In genomic region chr8:94304412-94304811, GRCm38 (mm10) we compare ENCODE assay signal across 29 mouse cellular contexts. TPM values are rescaled to one million over a fixed set of nuclear protein-coding genes. Genes with fewer than 3 reads are reported as not detected.
"Had no signal": no experiment of that assay in that cellular context is flagged by ENCODE, and none has a peak within 500 bp of the region (broad histone marks: within the 10 kb centered on the region; RNA-seq: fewer than 3 reads in every experiment).

No protein-coding gene starts in this region.

- H3K9me3 ChIP-seq: heart, embryonic 13.5 days; heart, embryonic 15.5 days; hindbrain, embryonic 10.5 days; hindbrain, embryonic 12.5 days; kidney, embryonic 15.5 days; limb, embryonic 13.5 days; limb, embryonic 15.5 days; liver, embryonic 12.5 days had no signal

- H3K4me3 ChIP-seq: heart, adult 2 months; heart, embryonic 13.5 days; heart, embryonic 15.5 days; hindbrain, embryonic 10.5 days; hindbrain, embryonic 12.5 days; kidney, embryonic 15.5 days; layer of hippocampus, adult 2 months; limb, embryonic 13.5 days; limb, embryonic 15.5 days; liver, embryonic 12.5 days had no signal

- ATAC-seq: forebrain, postnatal 0 days; hindbrain, embryonic 16.5 days; inflammation-experienced regulatory T-cells, adult 6 months; liver, embryonic 12.5 days had no signal

- H3K4me2 ChIP-seq: heart, embryonic 11.5 days; heart, embryonic 13.5 days; heart, embryonic 15.5 days; hindbrain, embryonic 12.5 days; hindbrain, embryonic 14.5 days; kidney, embryonic 15.5 days; limb, embryonic 13.5 days; limb, embryonic 15.5 days; liver, embryonic 12.5 days had no signal

- DNase-seq: forebrain, postnatal 0 days; gastrocnemius, postnatal 14 days; gastrocnemius, postnatal 36 days; heart, adult 2 months; heart, postnatal 14 days; heart, postnatal 4 days; kidney, adult 11 months; kidney, adult 2 months; kidney, adult 9 months; kidney, postnatal 14 days; kidney, postnatal 36 days; left cerebral cortex, postnatal 4 days had no signal

- H3K9ac ChIP-seq: forebrain, postnatal 0 days; heart, embryonic 13.5 days; heart, embryonic 15.5 days; hindbrain, embryonic 12.5 days; hindbrain, embryonic 14.5 days; kidney, embryonic 15.5 days; limb, embryonic 13.5 days; limb, embryonic 15.5 days; liver, embryonic 12.5 days; liver, embryonic 14.5 days had no signal

- H3K4me1 ChIP-seq: hindbrain, embryonic 10.5 days; hindbrain, embryonic 12.5 days; limb, embryonic 13.5 days; limb, embryonic 15.5 days had no signal

- H3K27me3 ChIP-seq: heart, embryonic 13.5 days; heart, embryonic 15.5 days; hindbrain, embryonic 12.5 days; kidney, embryonic 15.5 days; limb, embryonic 13.5 days; limb, embryonic 15.5 days; liver, embryonic 12.5 days had no signal

- H3K27ac ChIP-seq: heart, adult 2 months; heart, embryonic 13.5 days; heart, embryonic 15.5 days; hindbrain, embryonic 10.5 days; hindbrain, embryonic 12.5 days; hindbrain, embryonic 14.5 days; kidney, embryonic 15.5 days; kidney, postnatal 0 days; layer of hippocampus, adult 2 months; limb, embryonic 13.5 days; limb, embryonic 15.5 days; liver, embryonic 12.5 days; liver, embryonic 14.5 days had no signal

RNA-seq across cellular contexts. Expression of gene Slc12a3, which starts 24.6 kb away (rescaled TPM):
- total RNA-seq: gastrocnemius, adult 8-10 months; gastrocnemius, postnatal 14 days; gastrocnemius, postnatal 36 days had no signal
- polyA plus RNA-seq: heart, embryonic 13.5 days; hindbrain, embryonic 12.5 days; limb, embryonic 11.5 days; limb, embryonic 13.5 days; limb, embryonic 15.5 days; liver, embryonic 12.5 days had no signal
